8 mouse cellular contexts compared by ENCODE assay signal in genomic region chr16:94526344-94527151, GRCm38 (mm10). TPM values are rescaled to one million over a fixed set of nuclear protein-coding genes. Genes with fewer than 3 reads are reported as not detected.
DNase-seq lines count a peak whose midpoint lies in the region; ATAC-seq lines count a peak whose summit lies in the region.

Vps26c (minus strand) TSS chr16:94526830.

- peak within 1 kb of the TSS; percentile 81 for H3K4me2 ChIP-seq in heart, embryonic 14.5 days (ENCODE audit: low read length)
- peak within 1 kb of the TSS; percentile 93 for H3K4me2 ChIP-seq in liver, embryonic 13.5 days
- peak within 1 kb of the TSS; percentile 68 for H3K4me2 ChIP-seq in stomach, embryonic 16.5 days (ENCODE audit: low read depth, low read length)

- no peaks in the 10 kb centered on the region for H3K27me3 ChIP-seq in heart, embryonic 14.5 days (ENCODE audit: control insufficient read depth, insufficient read depth, low read length)
- H3K27me3 ChIP-seq in liver, embryonic 13.5 days: no peaks in the 10 kb centered on the region
- no peaks in the 10 kb centered on the region for H3K27me3 ChIP-seq in stomach, embryonic 16.5 days (ENCODE audit: control insufficient read depth, insufficient read depth, low read length)

- ATAC-seq in heart, embryonic 14.5 days (ENCODE audit: insufficient number of reproducible peaks, insufficient read depth, low FRiP score, low read depth): peak; percentile 90
- peak; percentile 88 for ATAC-seq in liver, embryonic 13.5 days (ENCODE audit: low read depth)
- peak; percentile 93 for ATAC-seq in stomach, embryonic 16.5 days (ENCODE audit: insufficient read depth, low FRiP score)

- no peaks in the 10 kb centered on the region for H3K36me3 ChIP-seq in heart, embryonic 14.5 days (ENCODE audit: control insufficient read depth, insufficient read depth, low read length)
- no peaks in the 10 kb centered on the region for H3K36me3 ChIP-seq in liver, embryonic 13.5 days
- no peaks in the 10 kb centered on the region for H3K36me3 ChIP-seq in stomach, embryonic 16.5 days (ENCODE audit: control insufficient read depth, insufficient read depth, low read length)

- WGBS in heart, embryonic 14.5 days: under 1% methylated on average over 92 of the region's 93 CpGs
- under 1% methylated on average over 93 of the region's 93 CpGs for WGBS in liver, embryonic 13.5 days (ENCODE audit: insufficient replicate concordance)
- WGBS in stomach, embryonic 16.5 days: under 1% methylated on average over 92 of the region's 93 CpGs

- peak within 1 kb of the TSS; percentile 86 for H3K9ac ChIP-seq in heart, embryonic 14.5 days (ENCODE audit: low read length)
- H3K9ac ChIP-seq in liver, embryonic 13.5 days: peak within 1 kb of the TSS; percentile 89
- H3K9ac ChIP-seq in stomach, embryonic 16.5 days (ENCODE audit: low read length): peak within 1 kb of the TSS; percentile 88

- H3K4me1 ChIP-seq in heart, embryonic 14.5 days (ENCODE audit: control insufficient read depth in 2 of 2, insufficient read depth in 2 of 2, low read length in 2 of 2): peaks cover 6 to 28% of the 10 kb centered on the region in 2 experiments
- peaks cover 43% of the 10 kb centered on the region for H3K4me1 ChIP-seq in liver, embryonic 13.5 days (replicated peaks)
- peaks cover 24% of the 10 kb centered on the region for H3K4me1 ChIP-seq in stomach, embryonic 16.5 days (ENCODE audit: control insufficient read depth, insufficient read depth, low read length)

- H3K9me3 ChIP-seq in heart, embryonic 14.5 days (ENCODE audit: control insufficient read depth, low read length): no peaks in the 10 kb centered on the region
- H3K9me3 ChIP-seq in liver, embryonic 13.5 days (replicated peaks): no peaks in the 10 kb centered on the region
- no peaks in the 10 kb centered on the region for H3K9me3 ChIP-seq in stomach, embryonic 16.5 days (replicated peaks; ENCODE audit: control insufficient read depth, low read length)

- peak within 1 kb of the TSS; percentile 96 to 98 for H3K27ac ChIP-seq in heart, embryonic 14.5 days (replicated peaks in 1 of 2; ENCODE audit: control insufficient read depth in 1 of 2, insufficient read depth in 1 of 2, low read depth in 2 of 2, low read length in 2 of 2)
- H3K27ac ChIP-seq in liver, embryonic 13.5 days: peak within 1 kb of the TSS; percentile 94
- peak within 1 kb of the TSS; percentile 96 for H3K27ac ChIP-seq in stomach, embryonic 16.5 days (ENCODE audit: low read length)

- peak within 1 kb of the TSS; percentile 77 to 81 for H3K4me3 ChIP-seq in heart, embryonic 14.5 days (ENCODE audit: control insufficient read depth in 1 of 2, insufficient read depth in 1 of 2, low read depth in 1 of 2, low read length in 2 of 2)
- H3K4me3 ChIP-seq in liver, embryonic 13.5 days (replicated peaks): peak within 1 kb of the TSS; percentile 91
- H3K4me3 ChIP-seq in stomach, embryonic 16.5 days (replicated peaks; ENCODE audit: low read length): peak within 1 kb of the TSS; percentile 94

- peak; percentile 99 for DNase-seq in CD4-positive, CD25-positive, alpha-beta regulatory T cell, adult 2 months (ENCODE audit: low read depth, low spot score)
- peak; percentile 92 for DNase-seq in c-Kit-negative CD71-positive TER-119-positive erythroid progenitor cells, embryonic 14.5 days (ENCODE audit: low read depth, low spot score)
- DNase-seq in fibroblast of lung, adult 2 months (ENCODE audit: low read depth): peak; percentile 95
- DNase-seq in kidney, postnatal 14 days: peak; percentile 98
- DNase-seq in liver, embryonic 13.5 days: peak; percentile 95
- peak; percentile 98 for DNase-seq in neural tube, embryonic 10.5 days (ENCODE audit: extremely low spot score, low spot score)

RNA-seq across cellular contexts. Expression of gene Vps26c, which starts in this region (rescaled TPM):
- 49.4 and 56.3 TPM in 2 replicates for polyA plus RNA-seq in heart, embryonic 14.5 days (2014; fragmentation: Nextera tagmentation; extraction: Ambion mirVana)
- polyA plus RNA-seq in liver, embryonic 13.5 days (2015; fragmentation: Nextera tagmentation; extraction: Ambion mirVana): 22.2 and 24.2 TPM in 2 replicates
- 52.7 and 53.3 TPM in 2 replicates for polyA plus RNA-seq in stomach, embryonic 16.5 days (2015; fragmentation: Nextera tagmentation; extraction: Ambion mirVana)

Comparison
In these comparisons a context has a peak if more than half of its experiments do, and no peak if none do; other contexts are left out.
1. Peak in every context shown above with its lines: DNase-seq, ATAC-seq, H3K4me3 ChIP-seq and H3K27ac ChIP-seq.